9 mouse cellular contexts compared by ENCODE assay signal in genomic region chr8:126482938-126483337, GRCm38 (mm10). TPM values are rescaled to one million over a fixed set of nuclear protein-coding genes. Genes with fewer than 3 reads are reported as not detected.
DNase-seq lines count a peak whose midpoint lies in the region; ATAC-seq and TF ChIP-seq lines count a peak whose summit lies in the region.
"Had no signal": no experiment of that assay in that cellular context is flagged by ENCODE, and none has a peak within 500 bp of the region (broad histone marks: within the 10 kb centered on the region; RNA-seq: fewer than 3 reads in every experiment).

No protein-coding gene starts in this region.

- DNase-seq in heart, postnatal 10 days, result peak; percentile 79 to 83
- peak; percentile 74 to 89 for DNase-seq in kidney, postnatal 36 days
- peak; percentile 78 for DNase-seq in liver, postnatal 0 days
- DNase-seq in thymus, adult 2 months, result peak; percentile 80

- no peak overlapping the region for H3K4me2 ChIP-seq in liver, postnatal 0 days (ENCODE audit: low read depth, low read length)
- no peak overlapping the region for H3K4me2 ChIP-seq in neural tube, embryonic 13.5 days
- H3K4me2 ChIP-seq: embryonic facial prominence, embryonic 12.5 days had no signal

- no peaks in the 10 kb centered on the region for H3K9me3 ChIP-seq in liver, postnatal 0 days (ENCODE audit: low read length)
- H3K9me3 ChIP-seq in neural tube, embryonic 13.5 days, result no peaks in the 10 kb centered on the region
- H3K9me3 ChIP-seq: embryonic facial prominence, embryonic 12.5 days had no signal

- no peak for TF ChIP-seq POLR2A in bone marrow, adult 2 months (IDR thresholded peaks at IDR 0.05; ENCODE audit: borderline replicate concordance, control insufficient read depth, low read depth, low read length)
- TF ChIP-seq POLR2A in thymus, adult 2 months (IDR thresholded peaks at IDR 0.05; ENCODE audit: control insufficient read depth, extremely low read depth, insufficient read depth, low read length, poor library complexity), result no peak

- H3K4me3 ChIP-seq in bone marrow, adult 2 months (replicated peaks; ENCODE audit: control insufficient read depth, low read depth, low read length), result no peak overlapping the region
- H3K4me3 ChIP-seq in liver, postnatal 0 days (ENCODE audit: low read depth, low read length), result no peak overlapping the region
- H3K4me3 ChIP-seq in neural tube, embryonic 13.5 days, result no peak overlapping the region
- no peak overlapping the region for H3K4me3 ChIP-seq in thymus, adult 2 months (ENCODE audit: control insufficient read depth, insufficient read depth, low read length)
- H3K4me3 ChIP-seq: embryonic facial prominence, embryonic 12.5 days had no signal

- H3K27ac ChIP-seq in bone marrow, adult 2 months (ENCODE audit: control insufficient read depth, insufficient read depth, low read depth, low read length, poor library complexity), result no peak overlapping the region
- no peak overlapping the region for H3K27ac ChIP-seq in liver, postnatal 0 days (ENCODE audit: low read depth)
- no peak overlapping the region for H3K27ac ChIP-seq in neural tube, embryonic 13.5 days (replicated peaks)
- H3K27ac ChIP-seq in thymus, adult 2 months (ENCODE audit: control insufficient read depth, insufficient read depth, low read length), result no peak overlapping the region
- H3K27ac ChIP-seq: embryonic facial prominence, embryonic 12.5 days had no signal

- intact Hi-C loops in heart, postnatal 10 days (cut with DNase I), result loop anchor here (5.0 to 10.0 kb wide), 5 partner anchors 188 to 494 kb away; partner anchors contain the start of gene Slc35f3

- H3K27me3 ChIP-seq in liver, postnatal 0 days (ENCODE audit: insufficient read depth, low read length), result no peaks in the 10 kb centered on the region
- no peaks in the 10 kb centered on the region; the same call in 1 of the 2 replicates for H3K27me3 ChIP-seq in neural tube, embryonic 13.5 days
- no peaks in the 10 kb centered on the region for H3K27me3 ChIP-seq in thymus, adult 2 months (ENCODE audit: control insufficient read depth, insufficient read depth, low read length)
- H3K27me3 ChIP-seq: embryonic facial prominence, embryonic 12.5 days had no signal

- TF ChIP-seq CTCF in bone marrow, adult 2 months (IDR thresholded peaks at IDR 0.05; ENCODE audit: control insufficient read depth, insufficient read depth, low read length), result peak; percentile 84
- TF ChIP-seq CTCF in liver, postnatal 0 days (IDR thresholded peaks at IDR 0.05; ENCODE audit: low read depth), result peak; percentile 89
- peak; percentile 27; the same call in 1 of the 2 replicates for TF ChIP-seq CTCF in thymus, adult 2 months (IDR thresholded peaks at IDR 0.05; ENCODE audit: borderline replicate concordance, control insufficient read depth, extremely low read depth, insufficient read depth, low read length, poor library complexity)

- H3K4me1 ChIP-seq in bone marrow, adult 2 months (ENCODE audit: control insufficient read depth, insufficient read depth, low read length), result peaks cover 3% of the 10 kb centered on the region; the same call in 1 of the 2 replicates
- H3K4me1 ChIP-seq in liver, postnatal 0 days (ENCODE audit: insufficient read depth), result 0 out of 2 replicates have a peak, but pooled peaks cover 2% of the 10 kb centered on the region
- 0 out of 2 replicates have a peak, but pooled peaks cover 3% of the 10 kb centered on the region for H3K4me1 ChIP-seq in neural tube, embryonic 13.5 days (replicated peaks)
- H3K4me1 ChIP-seq in thymus, adult 2 months (replicated peaks; ENCODE audit: control insufficient read depth, insufficient read depth, low read length), result no peaks in the 10 kb centered on the region

- WGBS in bone marrow, adult 2 months, result 5% methylated on average over 5 of the region's 5 CpGs
- WGBS in liver, postnatal 0 days (ENCODE audit: insufficient replicate concordance), result 7% methylated on average over 5 of the region's 5 CpGs
- WGBS in neural tube, embryonic 13.5 days, result 12% methylated on average over 5 of the region's 5 CpGs
- 4% methylated on average over 5 of the region's 5 CpGs for WGBS in thymus, adult 2 months

- peak; percentile 94 for ATAC-seq in CD4-positive, CD25-positive, alpha-beta regulatory T cell, adult 4 months
- peak; percentile 76 for ATAC-seq in erythroblast, adult 5-6 weeks (replicated peaks; ENCODE audit: low FRiP score, poor library complexity, severe bottlenecking)
- ATAC-seq in liver, postnatal 0 days, result peak; percentile 50; the same call in 1 of the 2 replicates
- peak; percentile 70 for ATAC-seq in neural tube, embryonic 13.5 days (ENCODE audit: low read depth)

- no peaks in the 10 kb centered on the region for H3K36me3 ChIP-seq in liver, postnatal 0 days (replicated peaks; ENCODE audit: insufficient read depth, low read length)
- no peaks in the 10 kb centered on the region for H3K36me3 ChIP-seq in neural tube, embryonic 13.5 days
- no peaks in the 10 kb centered on the region for H3K36me3 ChIP-seq in thymus, adult 2 months (ENCODE audit: control insufficient read depth, insufficient read depth, low read length)
- H3K36me3 ChIP-seq: embryonic facial prominence, embryonic 12.5 days had no signal

- TF ChIP-seq EP300 in liver, postnatal 0 days (IDR thresholded peaks at IDR 0.05; ENCODE audit: low read depth), result no peak

- H3K9ac ChIP-seq in liver, postnatal 0 days (replicated peaks), result no peak overlapping the region
- no peak overlapping the region for H3K9ac ChIP-seq in neural tube, embryonic 13.5 days
- H3K9ac ChIP-seq: embryonic facial prominence, embryonic 12.5 days had no signal

RNA-seq across cellular contexts. Expression of gene Tarbp1, which starts 8.1 kb away (rescaled TPM):
- 1 to 10 TPM; 2.0 to 2.2 TPM for polyA plus RNA-seq in CD4-positive, CD25-positive, alpha-beta regulatory T cell, adult 4 months (2017; shearing (Covaris generic))
- 1.4 and 2.9 TPM in 2 replicates for polyA plus RNA-seq in bone marrow, adult 2 months (2011; ENCODE audit: insufficient read depth, insufficient read length, low replicate concordance, missing spikeins)
- 0.84 and 3.1 TPM in 2 replicates for total RNA-seq in erythroblast, adult 5-6 weeks (2015; ENCODE audit: low replicate concordance)
- total RNA-seq in erythroblast, adult 5-6 weeks (2017; ENCODE audit: low replicate concordance), result 0.98 and 1.4 TPM in 2 replicates
- total RNA-seq in heart, postnatal 10 days (2021), result 1 to 10 TPM; 5.7 to 6.2 TPM
- polyA plus RNA-seq in liver, postnatal 0 days (2015; fragmentation: Nextera tagmentation; extraction: Ambion mirVana), result 0.82 and 1.1 TPM in 2 replicates
- 1.5 and 1.6 TPM in 2 replicates for polyA plus RNA-seq in neural tube, embryonic 13.5 days (2015; fragmentation: Nextera tagmentation; extraction: Ambion mirVana)
- polyA plus RNA-seq in thymus, adult 2 months (2012; rRNA removed), result 10.4 and 12.9 TPM in 2 replicates

Comparison
In these comparisons a context has a peak if more than half of its experiments do, and no peak if none do; other contexts are left out.
1. CTCF ChIP-seq: peak in every context shown above with its lines; median percentile 89 in liver, postnatal 0 days; 84 in bone marrow, adult 2 months; 27 in thymus, adult 2 months.